Mouse (Mus musculus) small intestine, adult 10 weeks (tissue): ENCODE measurements around the gene Rpl12. TPM values are rescaled to one million over a fixed set of nuclear protein-coding genes. Genes with fewer than 3 reads are reported as not detected.

ENCODE experiments used
- polyA plus RNA-seq: library from polyadenylated mRNA; stranded (reverse); fragments of 350-450 nt; fragmentation: Illumina TruSeq; extraction: RNeasy Lipid Tissue Mini Kit (QIAGEN cat#74804); gene quantifications from one replicate; pipeline ENCODE4 v1.2.3, GENCODE M21; 2014; ENCODE audit warnings: low replicate concordance

The Rpl12 gene
- 102 TPM for polyA plus RNA-seq

GRCm38 (mm10) chr2:32961192-32961995 is at the start of gene Rpl12, which contains the start of gene Lrsam1:
Rpl12 (plus strand) TSS chr2:32961559.
Lrsam1 (minus strand) TSS chr2:32961614.

DNA sequence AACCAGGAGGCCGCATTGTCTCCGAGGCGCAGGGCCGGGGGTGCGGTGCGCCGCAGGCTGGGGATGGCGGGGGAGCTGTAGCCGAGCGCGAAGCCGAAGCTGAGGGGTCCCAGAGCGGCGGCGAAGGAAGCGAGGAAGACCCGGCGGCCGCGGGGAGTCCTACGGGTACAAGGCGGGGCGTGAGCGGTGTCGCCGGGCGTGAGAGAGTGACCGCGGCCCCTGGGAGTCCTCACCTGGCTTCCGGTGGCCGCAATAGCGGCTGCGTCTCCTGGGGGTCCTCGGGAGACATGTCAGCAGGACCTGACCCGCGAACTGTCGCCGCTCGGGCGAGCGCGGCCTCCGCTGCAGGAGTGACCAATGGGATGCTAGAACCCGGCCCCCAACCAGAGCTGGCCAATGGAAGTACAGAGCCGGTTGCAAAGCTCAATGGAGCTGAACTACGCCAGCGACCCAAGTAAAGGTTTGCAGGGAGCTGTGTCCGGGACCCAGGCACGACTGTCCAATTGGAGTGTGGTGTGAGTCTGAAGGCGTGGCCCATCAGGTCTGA is 20.4 kb downstream of the Rpl12 start, which contains the start of gene Slc2a8:
Slc2a8 (minus strand) TSS at position 359 of the 547 bp plus-strand sequence.

Other genes with a start within 250 kb of the Rpl12 start
- gene Cdk9, start 248.5 kb upstream of the Rpl12 start, polyA plus RNA-seq: 31.9 TPM
- gene Sh2d3c, start 240.5 kb upstream of the Rpl12 start, polyA plus RNA-seq: 0.19 TPM
- gene 6330409D20Rik, start 220.5 kb upstream of the Rpl12 start, polyA plus RNA-seq: not detected
- gene Tor2a, start 204.3 kb upstream of the Rpl12 start, polyA plus RNA-seq: 1.3 TPM
- 0.41 TPM for gene Ttc16, start 185.9 kb upstream of the Rpl12 start, polyA plus RNA-seq
- gene Ptrh1, start 185.8 kb upstream of the Rpl12 start, polyA plus RNA-seq: 0.82 TPM
- not detected for gene Cfap157, start 177.1 kb upstream of the Rpl12 start, polyA plus RNA-seq
- 2.4 TPM for gene Stxbp1, start 114.3 kb upstream of the Rpl12 start, polyA plus RNA-seq
- gene Fam129b, start 85.4 kb upstream of the Rpl12 start, polyA plus RNA-seq: 0.15 TPM
- 2.8 TPM for gene Lrsam1, start 55 bp downstream of the Rpl12 start, polyA plus RNA-seq
- gene Slc2a8, start 20.5 kb downstream of the Rpl12 start, polyA plus RNA-seq: not detected
- 1.0 TPM for gene Garnl3, start 170.1 kb downstream of the Rpl12 start, polyA plus RNA-seq